Mouse (Mus musculus) spleen, postnatal 36 days (tissue): ENCODE results near the gene Ndn.

Source experiments
- DNase-seq, 2 experiments: peaks; one replicate each; pipeline ENCODE4 v3.0.0; 2022; ENCODE audit warnings: low spot score in 2 of 2, mixed read lengths in 1 of 2

Gene Ndn

DNA sequence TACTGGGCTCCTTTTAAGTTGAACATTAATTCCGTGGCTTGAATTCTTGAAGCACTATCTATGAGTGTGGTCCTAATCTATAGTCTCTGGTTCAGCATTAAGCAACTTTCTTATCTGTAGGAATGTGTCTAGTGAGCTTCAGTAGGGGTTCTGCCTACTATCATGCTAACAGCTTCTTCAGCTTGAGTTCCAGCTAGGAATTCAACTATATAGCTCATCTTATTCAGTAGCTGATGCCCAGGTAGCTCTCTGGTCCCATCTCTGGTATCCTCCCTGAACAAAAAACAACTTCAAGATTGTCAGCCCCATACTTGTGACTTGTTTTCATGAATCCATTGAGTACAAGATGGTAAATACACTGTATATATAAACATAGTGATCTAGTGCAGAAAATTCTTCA lies at the start of gene Ndn:
TSS of gene Ndn (plus strand) at position 301 of the 400 bp plus-strand sequence.
- DNase-seq: no peak

- no peak for DNase-seq
These were observed 43.9 kb upstream of the Ndn start for GRCm38 (mm10) chr7:62302451-62302850.

DNA sequence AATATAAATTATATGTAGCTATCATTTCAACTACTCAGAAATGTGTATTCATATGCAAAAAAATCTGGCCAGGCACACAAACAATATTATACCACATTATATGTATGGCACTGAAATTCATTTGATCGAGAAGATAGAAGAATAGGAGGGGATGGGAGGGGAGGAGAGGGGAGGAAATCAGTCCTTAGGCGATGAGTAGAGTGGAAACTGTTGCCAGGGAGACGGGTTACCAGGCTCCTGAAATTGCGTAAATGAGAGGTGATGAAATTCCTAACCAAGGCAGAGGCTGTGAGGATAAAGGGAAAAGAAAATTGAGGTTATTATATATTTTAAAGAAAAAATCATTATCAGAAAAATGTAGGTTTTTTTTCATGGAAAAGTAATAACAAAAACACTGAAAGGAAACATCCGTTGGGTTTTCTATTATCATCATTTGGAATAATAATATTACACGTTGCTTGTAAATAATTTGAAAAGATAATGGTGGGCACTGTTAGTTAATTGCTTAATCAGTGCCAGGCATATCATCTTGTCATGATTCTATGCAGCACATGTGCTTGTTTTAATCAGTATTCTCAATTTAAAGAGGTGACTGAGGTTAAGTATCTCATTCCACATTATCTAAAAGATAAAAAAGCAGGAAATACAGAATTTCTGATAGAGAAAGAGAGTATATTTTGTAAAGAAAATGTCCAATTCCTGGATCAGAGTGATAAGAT lies 39.3 kb upstream of the Ndn start:
- no peak for DNase-seq

DNA sequence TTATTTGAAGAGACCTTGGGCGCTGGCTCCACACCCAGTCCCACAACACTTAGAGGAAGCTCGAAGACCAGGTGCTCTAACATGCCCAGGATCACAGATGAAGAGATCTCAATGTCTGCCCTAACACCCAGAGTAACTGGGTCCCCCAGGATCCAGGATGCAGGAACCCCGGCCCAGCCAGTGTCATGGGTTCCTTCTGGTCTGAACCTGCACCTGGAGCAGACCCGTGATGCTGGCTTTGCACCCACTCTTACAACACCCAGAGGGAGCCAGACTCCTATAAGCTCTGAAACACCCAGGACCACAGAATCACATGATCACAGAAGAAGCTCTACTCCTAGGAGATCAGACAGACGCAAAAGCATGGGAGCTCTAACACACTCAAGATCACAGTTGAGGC lies 29.6 kb upstream of the Ndn start:
- no peak for DNase-seq

DNA sequence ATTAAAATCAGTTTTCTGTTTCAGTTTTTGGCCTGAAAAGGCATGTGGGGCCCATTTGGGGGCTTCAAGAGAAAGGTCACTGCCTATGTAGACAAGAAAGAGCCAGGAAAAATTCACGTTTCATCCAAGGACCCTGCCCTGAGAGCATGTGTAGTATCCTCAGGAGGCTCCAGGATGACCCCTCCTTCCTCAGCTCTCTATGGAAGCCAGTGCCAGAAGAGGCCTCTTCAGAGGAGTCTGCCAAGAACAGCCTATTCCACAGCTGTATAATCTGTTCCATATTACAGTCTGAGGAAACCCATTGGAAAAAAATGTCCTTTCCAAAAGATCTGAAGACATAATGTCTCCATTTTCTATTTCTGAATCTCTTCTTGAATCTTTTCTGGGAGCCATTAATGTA lies 958 bp upstream of the Ndn start:
- no peak for DNase-seq

DNA sequence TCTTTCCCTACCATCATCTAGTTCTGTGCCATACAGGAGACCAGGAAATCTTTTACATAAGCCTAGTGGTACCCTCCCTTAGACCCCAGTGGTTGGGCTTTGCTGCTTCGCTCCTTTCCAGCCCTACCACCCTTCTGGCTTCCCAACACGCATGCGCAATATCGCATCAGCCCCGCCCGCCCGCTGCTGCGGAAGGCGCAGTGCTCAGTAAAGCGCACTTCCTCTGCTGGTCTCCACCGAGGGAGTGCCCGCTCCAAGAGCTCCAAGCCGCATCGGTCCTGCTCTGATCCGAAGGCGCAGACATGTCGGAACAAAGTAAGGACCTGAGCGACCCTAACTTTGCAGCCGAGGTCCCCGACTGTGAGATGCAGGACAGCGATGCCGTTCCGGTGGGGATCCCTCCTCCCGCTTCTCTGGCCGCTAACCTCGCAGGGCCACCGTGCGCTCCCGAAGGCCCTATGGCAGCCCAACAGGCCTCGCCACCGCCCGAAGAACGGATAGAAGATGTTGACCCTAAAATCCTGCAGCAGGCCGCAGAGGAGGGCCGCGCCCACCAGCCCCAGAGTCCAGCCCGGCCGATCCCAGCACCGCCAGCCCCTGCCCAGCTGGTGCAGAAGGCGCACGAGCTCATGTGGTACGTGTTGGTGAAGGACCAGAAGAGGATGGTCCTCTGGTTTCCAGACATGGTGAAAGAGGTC lies 1.9 kb downstream of the Ndn start:
- peak; percentile 1 to 5 for DNase-seq

GRCm38 (mm10) chr7:62348804-62349190 lies 2.4 kb downstream of the Ndn start:
- no peak for DNase-seq

DNA sequence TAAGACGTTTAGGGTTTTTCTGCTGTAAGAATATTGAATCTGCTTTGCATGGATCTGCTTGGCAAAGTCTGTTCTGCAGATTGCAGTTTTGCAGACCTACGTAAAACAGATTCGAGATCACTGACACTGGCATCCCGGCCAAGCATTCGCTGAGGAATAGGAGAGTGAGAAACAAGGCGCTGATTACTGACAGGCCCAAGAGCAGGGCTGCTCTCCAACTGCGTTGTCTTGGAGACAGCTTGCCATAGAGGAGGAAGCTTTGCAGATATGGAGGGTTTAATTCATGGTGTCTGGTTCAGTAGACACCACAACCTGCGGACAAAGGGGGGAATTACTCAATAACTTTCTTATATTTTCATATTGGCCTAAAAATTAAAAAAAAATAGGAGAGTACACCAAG lies 4.9 kb downstream of the Ndn start:
- DNase-seq: no peak

DNA sequence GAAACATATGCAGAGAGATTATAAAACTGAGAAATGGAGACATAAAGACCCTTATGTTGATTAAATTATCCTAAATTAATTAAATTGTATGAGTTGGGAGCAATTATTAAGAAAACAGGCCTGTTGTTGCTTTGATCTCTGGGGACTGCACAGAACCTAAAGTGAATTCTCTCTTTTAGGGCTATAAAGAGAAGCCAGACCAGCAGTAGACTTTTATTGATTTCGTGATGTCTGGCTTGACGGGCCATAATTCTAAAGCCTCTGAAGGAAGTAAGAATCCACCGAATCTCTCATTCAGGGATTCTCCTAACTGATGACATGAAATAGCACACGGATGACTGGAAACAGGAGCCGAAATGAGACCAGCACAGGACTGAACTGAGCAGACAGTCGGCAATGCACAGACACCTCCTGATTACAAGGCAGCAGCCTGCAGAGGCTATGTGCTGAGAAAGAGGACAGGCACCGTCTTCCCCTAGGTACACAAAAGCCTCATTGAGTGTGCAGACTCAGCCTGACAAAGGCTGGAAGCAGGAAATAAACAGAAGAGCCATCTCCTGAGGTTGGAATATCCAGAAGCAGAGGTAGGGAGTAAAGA lies 18.8 kb downstream of the Ndn start:
- no peak for DNase-seq

GRCm38 (mm10) chr7:62366730-62367129 lies 20.4 kb downstream of the Ndn start:
- no peak for DNase-seq

DNA sequence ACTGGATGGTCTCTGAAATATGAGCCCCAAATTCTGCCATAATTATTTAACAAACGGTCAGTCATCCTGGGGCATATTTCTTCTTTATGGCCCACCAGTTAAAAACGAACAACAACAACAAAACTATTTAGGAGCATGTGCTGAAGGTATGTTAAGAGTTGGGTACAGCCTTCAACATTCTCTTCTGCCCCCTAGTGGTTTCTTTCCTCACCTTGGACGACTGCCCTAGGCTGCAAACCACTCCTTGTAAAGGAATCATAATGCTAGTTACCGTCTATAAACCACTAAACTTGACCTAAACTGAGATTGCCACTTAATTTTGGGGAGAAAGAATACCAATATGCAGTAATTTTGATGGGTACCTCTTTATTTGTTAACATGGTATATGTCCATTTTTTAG lies 29.3 kb downstream of the Ndn start:
- no peak for DNase-seq

DNA sequence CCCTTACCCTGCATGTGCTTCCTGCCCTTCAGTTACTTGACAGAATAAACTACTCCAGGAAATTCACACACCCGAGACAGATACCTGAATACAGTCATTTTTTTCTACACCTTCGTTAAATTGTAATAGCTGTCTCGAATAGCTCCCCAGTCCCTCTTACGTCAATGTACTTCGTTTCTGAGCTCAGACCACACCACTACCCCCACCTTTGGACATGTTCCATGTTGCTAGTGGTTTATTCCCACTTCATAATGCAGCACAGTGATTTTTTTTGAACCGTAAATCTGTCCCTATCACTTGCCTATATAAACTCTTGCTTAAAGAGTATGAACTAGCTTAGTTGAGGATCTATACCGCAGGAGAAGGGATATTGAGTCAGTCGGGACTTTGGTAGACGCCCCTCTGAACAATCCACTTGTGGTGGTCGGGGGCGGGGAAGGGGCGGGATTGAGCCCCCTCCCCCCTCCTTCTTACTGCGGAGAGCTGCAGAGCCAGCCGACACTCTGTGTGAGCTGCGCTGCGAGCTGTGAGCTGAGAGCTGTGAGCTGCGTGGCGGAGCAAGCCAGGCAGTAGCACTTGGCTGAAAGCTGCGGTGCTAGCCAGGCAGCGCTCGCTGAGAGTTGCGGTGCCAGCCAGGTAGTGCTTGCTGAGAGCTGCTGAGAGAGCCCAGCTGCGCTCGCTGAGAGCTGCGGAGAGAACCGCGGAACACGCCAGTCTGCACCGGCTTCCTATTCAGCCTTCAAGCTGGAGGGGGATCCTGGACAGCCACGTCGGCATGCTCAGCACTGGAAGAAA lies 30.3 kb downstream of the Ndn start, which contains the start of gene Magel2:
TSS of gene Magel2 (plus strand) at position 501 of the 795 bp plus-strand sequence.
- DNase-seq: no peak

DNA sequence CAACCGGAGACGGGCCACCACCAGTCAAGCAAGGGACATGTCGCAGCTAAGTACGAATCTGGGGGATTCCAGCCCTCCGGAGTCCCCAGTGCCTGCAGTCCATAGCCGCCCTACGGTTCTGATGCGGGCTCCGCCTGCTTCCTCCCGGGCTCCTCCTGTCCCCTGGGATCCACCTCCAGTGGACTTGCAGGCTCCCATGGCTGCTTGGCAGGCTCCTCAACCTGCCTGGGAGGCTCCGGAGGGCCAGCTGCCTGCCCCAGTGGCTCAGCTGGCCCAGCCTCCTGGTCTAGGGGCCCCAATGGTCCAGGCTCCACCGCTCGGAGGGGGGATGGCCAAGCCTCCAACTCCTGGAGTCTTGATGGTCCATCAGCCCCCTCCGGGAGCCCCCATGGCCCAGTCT lies 30.9 kb downstream of the Ndn start:
- no peak for DNase-seq

DNA sequence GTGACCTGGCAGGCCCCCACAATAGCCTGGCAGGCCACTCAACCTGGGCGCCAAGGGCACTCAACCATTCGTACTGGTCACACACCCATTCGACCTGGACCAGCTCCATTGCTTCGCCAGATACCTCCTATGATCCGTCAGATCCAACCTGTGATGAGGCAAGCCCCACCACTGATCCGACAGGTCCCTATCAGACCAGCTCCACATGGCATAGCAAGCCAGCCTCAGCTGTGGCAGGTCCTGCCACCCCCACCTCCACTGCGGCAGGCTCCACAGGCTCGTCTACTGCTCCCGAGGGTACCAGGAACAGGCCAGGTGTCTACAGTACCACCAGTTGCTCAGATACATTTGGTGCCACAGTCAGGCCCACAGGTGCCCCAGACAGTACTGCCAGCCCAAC lies 32.2 kb downstream of the Ndn start:
- DNase-seq: no peak

GRCm38 (mm10) chr7:62382391-62382790 lies 36.0 kb downstream of the Ndn start:
- DNase-seq: no peak

DNA sequence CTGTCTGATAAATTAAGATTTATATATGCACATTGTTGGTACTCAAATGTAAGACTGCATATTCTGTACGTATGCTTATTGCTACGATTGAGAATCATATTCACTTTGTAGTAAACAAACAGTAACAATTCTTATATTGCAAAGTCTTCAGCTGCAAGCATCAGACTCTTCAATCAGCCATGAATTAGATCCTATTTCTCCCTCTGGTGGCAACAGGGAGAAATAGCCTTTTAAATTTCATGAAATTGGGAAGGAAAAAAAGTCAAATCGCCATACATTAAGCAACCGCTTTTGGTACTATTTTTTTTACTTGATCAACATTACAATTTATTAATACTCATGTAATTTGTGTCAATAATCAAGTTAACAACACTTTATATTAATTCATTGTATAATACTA lies 41.9 kb downstream of the Ndn start:
- DNase-seq: no peak

DNA sequence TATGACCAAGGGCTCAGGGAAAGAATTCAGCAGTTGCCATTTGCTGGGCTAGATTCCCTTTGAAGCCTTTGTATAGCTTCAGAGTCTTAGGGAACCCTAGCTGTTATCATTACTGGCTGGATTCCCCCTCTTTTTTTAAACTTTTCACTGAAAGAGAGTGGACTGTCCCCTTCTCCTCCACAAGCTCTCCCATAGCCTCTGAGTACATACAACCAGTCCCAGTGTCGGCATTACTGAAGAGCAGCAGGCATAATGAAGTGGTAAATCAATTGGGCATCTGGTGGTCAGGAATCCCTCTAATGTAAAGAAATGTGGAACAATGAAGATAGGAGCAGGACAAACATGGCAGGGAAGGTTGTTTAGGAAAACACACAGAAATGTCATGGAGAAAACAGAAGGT lies 45.8 kb downstream of the Ndn start:
- DNase-seq: no peak
